Mouse (Mus musculus) granulocyte monocyte progenitor cell, adult 5-6 weeks (primary cell): Measurements from ENCODE around the gene Gm8947. TPM values are rescaled to one million over a fixed set of nuclear protein-coding genes. Genes with fewer than 3 reads are reported as not detected.
"Not testable (repeated sequence)": the region's sequence is repeated elsewhere in the genome, so short reads cannot be mapped to it uniquely, and the experiment has no call there.

Experiments
- ATAC-seq: replicated peaks from 2 replicates; pipeline ENCODE4 v1.8.0; 2016; ENCODE audit warnings: mild to moderate bottlenecking, moderate TSS enrichment, inconsistent platforms; ENCODE audit not compliant: poor library complexity, severe bottlenecking
- total RNA-seq, 2 experiments: library from RNA; stranded (forward) in 1 of 2; stranded (reverse) in 1 of 2; fragments of 200-712, 200-1000 nt in 1 of 2; fragments of >200 nt in 1 of 2; fragmentation: Nextera tagmentation in 1 of 2; gene quantifications; 2 replicates each; pipeline ENCODE4 v1.2.3; 2014 to 2017

Gm8947 gene
- total RNA-seq, 2 experiments from 2014 or later = not detected

GRCm38 (mm10) chr1:151178505-151179083 is 13.6 kb upstream of the Gm8947 start:
- no peak for ATAC-seq

- no peak for ATAC-seq
Measured at GRCm38 (mm10) chr1:151180167-151180566, 12.0 kb upstream of the Gm8947 start.

GRCm38 (mm10) chr1:151182266-151182665 is 9.9 kb upstream of the Gm8947 start, which contains the start of gene Gm47985:
Gm47985 (plus strand) TSS chr1:151182537.
- ATAC-seq = not testable (repeated sequence)

GRCm38 (mm10) chr1:151186186-151186585 is 6.0 kb upstream of the Gm8947 start:
- ATAC-seq = not testable (repeated sequence)

GRCm38 (mm10) chr1:151186879-151187424 is 5.2 kb upstream of the Gm8947 start:
- ATAC-seq = not testable (repeated sequence)

GRCm38 (mm10) chr1:151188469-151188868 is 3.7 kb upstream of the Gm8947 start:
- ATAC-seq = no peak

GRCm38 (mm10) chr1:151192739-151193138 is 563 bp downstream of the Gm8947 start:
- ATAC-seq = not testable (repeated sequence)

GRCm38 (mm10) chr1:151195986-151196385 is 3.8 kb downstream of the Gm8947 start:
- not testable (repeated sequence) for ATAC-seq

GRCm38 (mm10) chr1:151196690-151197089 is 4.5 kb downstream of the Gm8947 start:
- ATAC-seq = not testable (repeated sequence)

- ATAC-seq = not testable (repeated sequence)
Measured at GRCm38 (mm10) chr1:151198120-151198519, 5.9 kb downstream of the Gm8947 start, which contains the start of gene Gm47995. Gm47995 (plus strand) TSS chr1:151198448.

GRCm38 (mm10) chr1:151200620-151201019 is 8.4 kb downstream of the Gm8947 start:
- ATAC-seq = not testable (repeated sequence)

- not testable (repeated sequence) for ATAC-seq
Measured at GRCm38 (mm10) chr1:151202771-151203170, 10.6 kb downstream of the Gm8947 start.

- ATAC-seq = not testable (repeated sequence)
Measured at GRCm38 (mm10) chr1:151203818-151204217, 11.6 kb downstream of the Gm8947 start, which contains the start of gene 3110040M04Rik. 3110040M04Rik (plus strand) TSS chr1:151204121.

- not testable (repeated sequence) for ATAC-seq
Measured at GRCm38 (mm10) chr1:151208493-151208892, 16.3 kb downstream of the Gm8947 start.

- not testable (repeated sequence) for ATAC-seq
Measured at GRCm38 (mm10) chr1:151208944-151209343, 16.8 kb downstream of the Gm8947 start.

- ATAC-seq = not testable (repeated sequence)
Measured at GRCm38 (mm10) chr1:151209824-151210355, 17.7 kb downstream of the Gm8947 start, which contains the start of gene Gm47996. Gm47996 (plus strand) TSS chr1:151210131.

- not testable (repeated sequence) for ATAC-seq
Measured at GRCm38 (mm10) chr1:151211666-151212065, 19.5 kb downstream of the Gm8947 start.

- ATAC-seq = peak; percentile 82
Measured at GRCm38 (mm10) chr1:151214862-151215261, 22.7 kb downstream of the Gm8947 start.

- no peak for ATAC-seq
Measured at GRCm38 (mm10) chr1:151215985-151216384, 23.8 kb downstream of the Gm8947 start.

GRCm38 (mm10) chr1:151216417-151216816 is 24.2 kb downstream of the Gm8947 start:
- no peak for ATAC-seq

GRCm38 (mm10) chr1:151219045-151219444 is 26.9 kb downstream of the Gm8947 start:
- peak; percentile 45 for ATAC-seq
